ENCODE assay signal across 8 mouse cellular contexts in genomic region chr9:65629767-65630630, GRCm38 (mm10). TPM values are rescaled to one million over a fixed set of nuclear protein-coding genes. Genes with fewer than 3 reads are reported as not detected.
DNase-seq lines count a peak whose midpoint lies in the region; ATAC-seq and TF ChIP-seq lines count a peak whose summit lies in the region.

No protein-coding gene starts in this region.

- TF ChIP-seq CTCF in embryonic fibroblast, embryonic 13.5 days (IDR thresholded peaks at IDR 0.05; ENCODE audit: borderline replicate concordance, insufficient read depth, low read length) = no peak

- H3K27ac ChIP-seq in embryonic fibroblast, embryonic 13.5 days (ENCODE audit: insufficient read depth, low read length) = peak overlapping the region; percentile 41
- H3K27ac ChIP-seq in stomach, embryonic 14.5 days (ENCODE audit: low read length) = peak overlapping the region; percentile 72

- H3K36me3 ChIP-seq in stomach, embryonic 14.5 days (ENCODE audit: control insufficient read depth, insufficient read depth, low read length) = no peaks in the 10 kb centered on the region

- peak overlapping the region; percentile 95 for H3K4me2 ChIP-seq in stomach, embryonic 14.5 days (replicated peaks; ENCODE audit: low read depth, low read length)

- no peaks in the 10 kb centered on the region for H3K9me3 ChIP-seq in stomach, embryonic 14.5 days (ENCODE audit: control insufficient read depth, low read depth, low read length)

- intact Hi-C loops in heart, postnatal 10 days (cut with DNase I) = loop anchor here (2.0 kb wide), 1 partner anchor 31 kb away; no protein-coding TSS in a partner anchor

- peak overlapping the region; percentile 69 for H3K4me3 ChIP-seq in embryonic fibroblast, embryonic 13.5 days (ENCODE audit: insufficient read depth, low read length)
- peak overlapping the region; percentile 82 for H3K4me3 ChIP-seq in stomach, embryonic 14.5 days (ENCODE audit: low read depth, low read length)

- peak; percentile 53 for TF ChIP-seq POLR2A in embryonic fibroblast, embryonic 13.5 days (IDR thresholded peaks at IDR 0.05; ENCODE audit: low read depth, low read length)

- peak; percentile 51; the same call in 1 of the 2 replicates for ATAC-seq in megakaryocyte-erythroid progenitor cell, adult 5-6 weeks (replicated peaks; ENCODE audit: low FRiP score, low TSS enrichment, poor library complexity, severe bottlenecking)
- ATAC-seq in stomach, embryonic 14.5 days (ENCODE audit: insufficient number of reproducible peaks, insufficient read depth, low FRiP score, low read depth) = peak; percentile 90

- DNase-seq in right cerebral cortex, postnatal 25 days = peak; percentile 6
- DNase-seq in right cerebral cortex, postnatal 36 days (ENCODE audit: low spot score in 2 of 2) = no peak
- peak; percentile 75 to 77 for DNase-seq in heart, postnatal 10 days
- peak; percentile 72 to 86 for DNase-seq in kidney, postnatal 36 days
- no peak for DNase-seq in MN1 (ENCODE audit: low spot score)

- H3K27me3 ChIP-seq in stomach, embryonic 14.5 days (ENCODE audit: control insufficient read depth, insufficient read depth, low read length) = 0 out of 2 replicates have a peak, but pooled peaks cover 2% of the 10 kb centered on the region

- no peaks in the 10 kb centered on the region for H3K4me1 ChIP-seq in embryonic fibroblast, embryonic 13.5 days (ENCODE audit: control insufficient read depth, insufficient read depth, low read length)
- 0 out of 2 replicates have a peak, but pooled peaks cover 8% of the 10 kb centered on the region for H3K4me1 ChIP-seq in stomach, embryonic 14.5 days (ENCODE audit: control insufficient read depth, insufficient read depth, low read length)

- WGBS in stomach, embryonic 14.5 days = under 1% methylated on average over 55 of the region's 83 CpGs

- H3K9ac ChIP-seq in stomach, embryonic 14.5 days (replicated peaks; ENCODE audit: low read depth, low read length) = peak overlapping the region; percentile 73

RNA-seq across cellular contexts. Expression of gene Rbpms2, which starts 0.6 kb away (rescaled TPM):
- polyA plus RNA-seq in embryonic fibroblast, embryonic 13.5 days (2011; ENCODE audit: insufficient read length, low read depth, missing spikeins) = 22.7 and 34.1 TPM in 2 replicates
- 10 to 100 TPM; 54.4 to 57.7 TPM for total RNA-seq in heart, postnatal 10 days (2021)
- total RNA-seq in megakaryocyte-erythroid progenitor cell, adult 5-6 weeks (2014; fragmentation: Nextera tagmentation) = 1.9 TPM in 1 of 2 replicates, not detected in the other
- 2.5 and 2.8 TPM in 2 replicates for total RNA-seq in megakaryocyte-erythroid progenitor cell, adult 5-6 weeks (2017)
- polyA plus RNA-seq in stomach, embryonic 14.5 days (2014; fragmentation: Nextera tagmentation; extraction: Ambion mirVana) = 28.2 and 32.5 TPM in 2 replicates

RNA-seq across cellular contexts. Expression of gene Oaz2, which starts 37.8 kb away (rescaled TPM):
- 88.1 and 93.0 TPM in 2 replicates for polyA plus RNA-seq in embryonic fibroblast, embryonic 13.5 days (2011; ENCODE audit: insufficient read length, low read depth, missing spikeins)
- total RNA-seq in heart, postnatal 10 days (2021) = 100 to 1,000 TPM; 269 to 276 TPM
- total RNA-seq in megakaryocyte-erythroid progenitor cell, adult 5-6 weeks (2014; fragmentation: Nextera tagmentation) = 22.1 and 23.4 TPM in 2 replicates
- total RNA-seq in megakaryocyte-erythroid progenitor cell, adult 5-6 weeks (2017) = 34.7 and 36.1 TPM in 2 replicates
- 182 and 190 TPM in 2 replicates for polyA plus RNA-seq in stomach, embryonic 14.5 days (2014; fragmentation: Nextera tagmentation; extraction: Ambion mirVana)

RNA-seq across cellular contexts. Expression of gene Pif1, which starts 43.0 kb away (rescaled TPM):
- polyA plus RNA-seq in embryonic fibroblast, embryonic 13.5 days (2011; ENCODE audit: insufficient read length, low read depth, missing spikeins) = 8.3 and 10.9 TPM in 2 replicates
- 1 to 10 TPM; 1.9 to 2.4 TPM for total RNA-seq in heart, postnatal 10 days (2021)
- total RNA-seq in megakaryocyte-erythroid progenitor cell, adult 5-6 weeks (2014; fragmentation: Nextera tagmentation) = 5.0 and 14.3 TPM in 2 replicates
- total RNA-seq in megakaryocyte-erythroid progenitor cell, adult 5-6 weeks (2017) = 6.5 and 6.6 TPM in 2 replicates
- polyA plus RNA-seq in stomach, embryonic 14.5 days (2014; fragmentation: Nextera tagmentation; extraction: Ambion mirVana) = 9.9 and 11.0 TPM in 2 replicates

RNA-seq across cellular contexts. Expression of gene Plekho2, which starts 50.2 kb away (rescaled TPM):
- 58.1 and 78.4 TPM in 2 replicates for polyA plus RNA-seq in embryonic fibroblast, embryonic 13.5 days (2011; ENCODE audit: insufficient read length, low read depth, missing spikeins)
- 10 to 100 TPM; 18.3 to 21.2 TPM for total RNA-seq in heart, postnatal 10 days (2021)
- total RNA-seq in megakaryocyte-erythroid progenitor cell, adult 5-6 weeks (2014; fragmentation: Nextera tagmentation) = 29.1 and 29.3 TPM in 2 replicates
- 14.2 and 16.8 TPM in 2 replicates for total RNA-seq in megakaryocyte-erythroid progenitor cell, adult 5-6 weeks (2017)
- polyA plus RNA-seq in stomach, embryonic 14.5 days (2014; fragmentation: Nextera tagmentation; extraction: Ambion mirVana) = 17.2 and 21.2 TPM in 2 replicates

Comparison
In these comparisons a context has a peak if more than half of its experiments do, and no peak if none do; other contexts are left out.
1. DNase-seq: peak in right cerebral cortex, postnatal 25 days (single experiment), heart, postnatal 10 days (2 of 2) and kidney, postnatal 36 days (2 of 2); none in right cerebral cortex, postnatal 36 days (0 of 2) and MN1 (single experiment).
2. RNA of gene Rbpms2, which starts 0.6 kb away (total RNA-seq): 54.4 to 57.7 TPM in heart, postnatal 10 days; 1.9 to 2.8 TPM in megakaryocyte-erythroid progenitor cell, adult 5-6 weeks; every median in the first group is over 10 times any median in the second.
3. RNA of gene Oaz2, which starts 37.8 kb away (total RNA-seq): 269 to 276 TPM in heart, postnatal 10 days; 22.1 to 36.1 TPM in megakaryocyte-erythroid progenitor cell, adult 5-6 weeks; every median in the first group is over 4 times any median in the second.